Mouse (Mus musculus) frontal cortex, postnatal 25 days (tissue): ENCODE results near the gene Akap13.

Experiments used
- DNase-seq, 2 experiments: peaks; one replicate each; pipeline ENCODE4 v3.0.0; 2022; ENCODE audit warnings: low spot score in 2 of 2

Akap13 gene

DNA sequence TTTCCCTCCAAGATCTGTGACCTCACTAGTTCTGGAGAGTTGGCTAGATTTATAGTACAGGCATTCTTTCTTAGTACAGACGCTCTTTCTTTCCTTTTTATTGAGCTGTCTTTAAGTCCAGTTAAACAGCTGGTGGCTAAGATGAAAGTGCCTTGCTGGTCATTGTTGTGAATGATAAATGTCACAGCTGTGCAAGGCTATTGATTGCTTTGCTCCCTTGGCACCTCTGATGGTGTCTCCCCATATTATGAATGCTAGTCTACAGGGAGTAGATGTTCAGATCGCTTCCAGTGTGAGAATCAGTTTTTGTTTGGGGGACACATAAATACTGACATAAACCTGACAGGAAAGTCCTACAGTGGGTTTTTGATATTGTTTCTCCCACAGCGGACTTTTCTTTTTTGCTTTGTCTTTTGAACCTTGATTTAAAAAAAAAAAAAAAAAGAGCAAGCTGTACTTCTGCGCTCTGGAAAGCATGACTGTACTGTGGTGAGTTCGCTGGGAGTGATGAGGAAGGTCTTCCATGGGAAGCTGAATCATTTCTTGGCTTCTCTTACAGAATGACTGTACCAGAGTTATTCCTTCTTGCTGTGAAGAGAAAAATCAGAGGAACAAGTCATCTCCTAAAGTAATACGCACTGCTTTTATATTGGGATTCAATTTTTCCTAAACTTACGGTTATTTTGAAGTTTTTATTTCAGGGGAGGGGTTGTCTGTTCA lies 178.6 kb downstream of the Akap13 start:
- no peak for DNase-seq

DNA sequence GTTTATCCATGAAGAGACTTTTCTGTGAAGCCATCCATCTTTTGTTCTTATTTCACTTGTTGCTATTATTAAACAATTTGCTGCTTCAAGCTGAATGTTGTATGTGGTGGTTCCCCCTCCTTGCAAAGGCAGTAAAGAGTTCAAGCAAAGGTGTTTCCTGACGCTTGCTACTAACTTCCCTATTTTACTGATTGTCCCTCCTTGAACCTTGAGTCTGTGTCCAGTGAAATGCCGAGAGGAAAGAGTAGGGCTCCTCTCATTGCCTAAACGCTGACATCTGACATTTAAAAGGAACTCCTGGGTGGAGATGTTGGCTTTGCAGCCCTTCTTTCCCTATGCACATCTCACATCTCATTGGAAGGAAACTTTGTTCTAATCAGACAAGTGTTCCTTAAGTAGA lies 183.4 kb downstream of the Akap13 start:
- no peak for DNase-seq

DNA sequence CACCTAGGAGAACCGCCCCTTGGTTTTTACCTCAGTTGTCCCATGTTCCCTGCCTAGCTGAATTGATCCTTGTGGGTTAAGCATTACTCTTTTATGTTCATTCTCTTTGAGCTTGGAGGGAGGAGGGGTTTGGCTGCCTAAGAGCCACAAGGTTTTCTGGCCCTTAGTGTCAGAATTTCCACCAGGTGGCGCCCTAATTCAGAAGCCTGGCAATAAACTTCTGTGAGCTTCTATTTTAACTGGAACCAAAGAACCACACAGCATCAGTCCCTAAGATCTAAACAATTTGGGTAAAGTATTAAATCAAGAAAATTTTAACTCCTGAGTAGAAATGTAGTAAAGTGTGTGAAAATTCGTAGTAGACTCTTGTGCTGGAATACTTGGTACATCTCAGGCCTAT lies 184.2 kb downstream of the Akap13 start:
- DNase-seq, result peak; percentile 39 to 63

DNA sequence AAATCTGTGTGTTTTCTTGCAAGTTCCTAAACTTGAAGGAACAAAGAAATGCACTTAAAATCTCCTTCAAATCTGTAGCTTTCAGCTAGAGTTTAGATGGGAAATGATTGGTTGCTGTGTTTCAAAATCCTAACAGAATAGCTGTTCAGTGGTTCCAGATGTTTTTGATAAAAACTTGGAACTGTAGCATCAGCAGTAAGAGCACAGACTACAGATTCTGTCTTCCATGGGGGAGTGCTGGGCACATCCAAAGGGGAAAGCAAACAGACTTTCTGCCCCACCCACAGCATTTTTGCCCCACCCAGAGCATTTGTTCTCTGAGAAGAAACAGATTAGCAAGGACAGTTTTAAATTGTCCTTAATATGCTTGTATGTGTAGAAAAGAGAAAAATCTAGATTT lies 184.7 kb downstream of the Akap13 start:
- no peak for DNase-seq

DNA sequence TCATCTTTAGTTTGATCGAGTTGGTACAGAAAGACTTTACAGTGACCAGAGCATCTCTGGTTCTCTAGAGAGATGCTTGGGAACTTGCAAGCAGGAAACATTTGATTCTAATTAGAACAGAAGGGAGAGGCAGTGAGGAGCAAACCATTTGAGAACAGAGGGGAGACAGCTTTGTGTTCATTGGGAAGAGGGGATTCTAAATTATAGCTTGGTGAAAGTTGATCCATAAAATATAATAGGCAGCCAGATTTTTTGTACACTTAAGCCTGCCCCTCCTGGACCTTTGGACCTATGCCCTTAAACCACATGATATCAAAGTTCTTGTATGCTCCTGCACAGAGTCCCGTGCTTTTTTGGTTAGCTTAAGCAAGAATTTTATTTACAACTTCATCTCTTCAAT lies 185.3 kb downstream of the Akap13 start:
- DNase-seq, result no peak

DNA sequence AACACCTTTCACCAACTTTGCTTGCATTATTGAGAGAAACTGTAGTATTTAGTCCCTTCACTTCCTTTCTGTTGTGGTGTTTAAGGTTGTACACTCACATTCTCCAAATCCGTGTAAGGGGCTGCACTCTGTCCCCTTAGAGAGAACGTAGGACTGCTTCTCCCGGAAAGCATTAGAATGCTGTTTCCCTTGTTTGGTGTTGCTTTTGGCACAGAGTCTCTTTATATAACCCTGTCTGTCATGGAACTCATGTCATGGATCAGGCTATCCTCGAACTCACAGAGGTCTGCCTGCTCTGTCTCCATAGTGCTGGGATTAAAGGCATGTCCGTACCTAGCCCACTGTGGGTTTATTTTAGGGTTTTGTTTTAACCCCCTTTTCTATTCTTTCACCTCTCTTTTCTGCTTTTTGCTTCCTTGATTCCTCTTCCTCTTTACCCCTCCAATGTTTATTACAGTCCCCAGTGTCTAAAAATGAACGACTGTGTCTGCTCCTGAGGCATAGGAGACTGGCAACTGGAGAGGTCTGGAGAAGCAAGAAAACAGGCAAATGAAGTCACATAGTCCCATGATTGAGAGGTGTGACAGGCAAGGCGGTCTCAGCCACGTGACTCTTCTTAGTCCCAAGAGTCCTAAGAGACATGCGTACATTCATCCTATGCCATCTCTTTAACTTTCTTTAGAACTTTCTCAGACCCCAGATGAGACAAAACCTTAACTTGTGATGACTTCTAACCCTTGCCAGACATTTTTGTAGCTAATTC lies 186.3 kb downstream of the Akap13 start:
- no peak for DNase-seq

DNA sequence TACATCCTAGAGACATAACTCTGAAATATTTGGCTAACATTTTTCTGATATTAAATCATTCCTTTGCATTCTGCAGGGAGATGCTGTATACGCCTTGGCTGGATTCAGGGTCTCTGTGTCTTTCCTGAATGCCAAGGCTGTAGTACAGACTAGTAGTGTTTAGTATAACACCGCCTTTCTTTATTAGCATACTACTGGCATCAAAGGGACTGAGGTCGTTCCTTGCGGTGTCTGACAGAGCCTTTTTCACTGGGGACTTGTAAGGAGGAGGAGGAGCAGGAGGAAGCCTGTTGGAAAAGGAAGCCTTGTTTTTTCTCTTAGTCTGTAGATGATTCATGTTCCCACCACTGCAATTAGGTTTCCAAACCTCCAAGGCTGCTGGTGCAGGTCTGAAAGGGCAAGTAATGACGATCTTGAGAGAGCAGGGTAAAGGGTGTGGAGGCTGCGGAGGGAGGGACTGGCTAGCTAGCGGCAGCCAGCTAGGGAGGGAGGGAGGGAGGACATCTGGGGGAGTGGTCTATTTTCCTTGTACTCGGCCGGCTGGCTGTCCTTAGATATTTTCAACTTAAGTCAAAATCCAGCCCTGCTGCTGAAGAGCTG lies 186.9 kb downstream of the Akap13 start:
- DNase-seq, result no peak

DNA sequence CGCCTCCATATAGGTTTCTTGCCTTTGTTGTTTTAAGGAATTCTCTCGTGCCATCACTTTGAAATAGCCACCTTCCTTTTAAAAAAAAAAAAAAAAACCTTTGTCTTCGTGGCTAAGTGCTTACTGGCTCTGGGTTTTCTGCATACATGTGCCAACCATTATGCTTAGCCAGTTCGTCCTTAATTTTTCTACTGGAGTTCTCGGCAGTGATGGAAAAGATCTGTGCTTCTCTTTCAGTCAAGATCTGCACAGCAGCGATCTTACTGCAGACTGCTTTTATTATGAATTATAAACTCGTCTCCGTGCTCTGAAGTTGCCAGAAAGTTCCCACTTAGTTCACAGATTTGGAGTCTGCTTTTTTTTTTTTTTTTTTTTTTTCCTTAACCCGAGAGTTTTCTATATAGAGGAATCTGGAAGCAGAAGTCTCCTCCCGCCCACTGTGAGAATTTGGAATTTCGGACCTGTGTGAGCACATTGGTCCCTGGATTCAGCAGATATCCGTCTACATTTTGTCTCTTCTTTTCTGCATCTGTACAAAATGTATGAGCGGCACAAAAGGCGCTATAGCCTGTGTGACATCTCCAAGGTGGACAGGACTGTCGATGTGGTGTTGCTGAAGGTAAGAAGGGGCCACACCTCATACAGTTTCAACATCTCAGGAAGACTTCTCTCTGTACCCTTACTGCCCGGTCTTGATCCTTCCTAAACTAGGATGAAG lies 187.7 kb downstream of the Akap13 start:
- no peak for DNase-seq

DNA sequence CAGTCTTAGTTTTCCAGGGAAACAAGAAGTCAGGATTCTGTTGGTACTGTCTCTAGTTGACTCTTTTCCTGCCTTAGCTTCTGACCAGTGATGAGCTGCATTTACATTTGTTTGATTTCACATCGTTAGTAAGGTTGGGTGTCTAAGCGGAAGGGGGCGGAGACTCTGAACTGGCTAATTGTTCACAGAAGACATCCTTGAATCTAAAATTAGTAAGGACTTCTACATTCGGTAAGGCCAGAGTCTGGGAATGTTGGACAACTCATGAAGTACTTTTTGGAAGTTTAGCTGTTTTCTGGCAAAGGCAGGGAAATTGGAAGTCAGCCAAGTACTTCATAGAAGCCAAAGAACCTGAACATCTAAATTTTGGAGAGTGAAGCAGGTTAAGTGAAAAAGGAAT lies 188.7 kb downstream of the Akap13 start:
- DNase-seq, result no peak

DNA sequence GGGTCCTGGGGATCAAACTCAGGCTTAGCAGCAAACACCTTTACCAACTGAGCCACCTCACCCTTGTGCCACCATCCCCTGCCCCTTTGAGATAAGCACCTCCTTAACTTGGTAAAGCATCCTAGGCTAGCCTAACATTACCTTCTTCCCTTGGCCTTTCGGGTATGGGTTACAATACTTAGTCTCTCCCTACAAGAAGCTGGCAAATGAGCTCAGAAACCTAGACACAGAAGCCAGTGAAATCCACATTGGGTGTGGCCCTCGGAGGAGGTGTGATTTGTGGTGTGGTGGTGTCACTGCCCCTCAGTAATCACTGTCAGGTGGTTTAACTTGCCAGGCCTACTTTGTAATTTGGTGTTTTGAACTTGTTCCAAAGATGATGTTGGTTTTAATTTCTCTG lies 189.3 kb downstream of the Akap13 start:
- DNase-seq, result no peak

DNA sequence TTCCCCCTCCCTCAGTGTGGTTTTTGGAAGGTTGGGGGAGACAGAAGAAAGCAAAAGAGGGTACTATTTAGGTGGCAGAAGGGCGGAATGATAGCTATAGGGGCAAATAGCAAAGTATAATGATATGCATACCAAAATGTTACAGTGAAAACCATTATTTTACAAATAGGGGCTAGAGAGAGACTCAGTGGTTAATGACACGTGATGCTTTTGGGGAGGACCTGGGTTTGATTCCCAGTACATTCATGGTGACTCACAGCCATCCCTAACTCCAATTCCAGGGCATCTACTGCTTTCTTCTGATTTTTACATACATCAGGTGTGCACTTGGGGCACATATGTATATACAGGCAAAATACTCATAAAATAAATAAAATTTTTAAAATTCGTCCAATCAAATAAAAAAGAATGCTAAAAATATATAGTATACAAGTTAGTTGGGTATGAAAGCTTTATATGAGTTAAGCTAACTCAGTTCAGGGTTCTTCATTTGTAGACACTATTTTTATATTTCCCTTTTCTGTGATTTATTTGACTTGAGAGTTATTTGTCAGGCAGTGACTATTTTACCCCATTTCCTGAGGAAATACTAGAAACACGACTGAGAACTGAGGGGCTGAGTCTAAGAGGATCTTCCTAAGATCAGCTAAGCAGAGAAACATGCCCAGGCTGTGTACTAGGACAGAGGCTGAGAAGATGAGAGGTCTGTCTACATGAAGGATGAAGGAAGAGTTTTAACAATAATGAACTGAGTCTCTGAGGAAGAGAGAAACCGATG lies 190.0 kb downstream of the Akap13 start:
- no peak for DNase-seq

DNA sequence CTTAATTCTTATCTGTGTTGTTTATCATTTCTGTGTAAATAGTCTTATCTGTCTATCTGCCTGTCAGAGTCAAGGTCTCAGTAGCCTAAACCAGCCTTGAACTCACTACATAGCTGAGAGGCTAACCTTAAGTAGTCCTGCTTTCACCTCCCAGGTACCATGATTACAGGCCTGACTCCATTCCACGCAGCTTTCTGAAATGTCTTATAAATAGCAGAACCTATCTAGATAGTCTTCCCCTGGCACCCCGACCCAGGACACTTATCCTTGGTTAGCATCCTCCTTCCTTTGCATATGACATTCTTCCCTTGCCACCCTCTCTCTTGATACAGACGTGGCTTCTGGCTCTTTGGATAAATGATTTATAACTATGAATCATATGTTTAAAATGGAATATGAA lies 192.7 kb downstream of the Akap13 start:
- no peak for DNase-seq

DNA sequence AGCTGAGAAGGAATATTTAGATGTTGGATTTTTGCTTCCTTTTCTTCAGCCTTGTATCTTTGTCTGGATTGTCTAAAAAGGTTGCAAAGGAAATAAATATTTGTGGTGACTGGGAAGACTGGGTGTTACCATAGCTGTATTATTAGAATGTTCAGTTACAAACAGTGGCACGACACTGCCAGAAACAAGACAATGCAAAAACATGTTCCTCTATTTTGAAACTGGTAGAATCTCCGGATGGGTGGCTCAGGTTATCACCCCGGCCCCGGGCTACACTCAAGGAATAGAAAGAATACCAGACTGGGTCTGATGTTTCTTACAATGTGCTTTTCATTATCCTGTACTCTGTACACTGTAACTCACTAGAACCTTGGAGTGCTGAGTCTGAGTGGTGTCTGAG lies 193.6 kb downstream of the Akap13 start:
- no peak for DNase-seq

DNA sequence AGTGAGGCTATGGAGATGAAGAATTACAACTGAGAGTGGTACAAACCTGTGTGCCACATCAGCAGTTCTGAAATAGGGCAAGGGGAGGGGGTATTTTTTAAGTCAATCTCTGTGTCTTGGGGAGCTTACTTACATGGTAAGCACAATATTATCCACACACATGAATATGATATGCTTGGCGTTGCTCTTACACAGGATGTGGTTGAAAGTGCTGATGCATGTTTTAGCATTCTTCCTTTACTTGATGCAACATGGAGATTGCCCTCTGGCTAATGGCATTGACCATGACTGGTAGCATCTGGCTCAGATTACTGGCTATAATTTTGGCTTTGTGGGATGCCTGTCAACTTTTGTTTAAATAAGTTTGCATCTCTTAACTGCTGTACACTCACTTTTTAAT lies 194.6 kb downstream of the Akap13 start:
- DNase-seq, result no peak

DNA sequence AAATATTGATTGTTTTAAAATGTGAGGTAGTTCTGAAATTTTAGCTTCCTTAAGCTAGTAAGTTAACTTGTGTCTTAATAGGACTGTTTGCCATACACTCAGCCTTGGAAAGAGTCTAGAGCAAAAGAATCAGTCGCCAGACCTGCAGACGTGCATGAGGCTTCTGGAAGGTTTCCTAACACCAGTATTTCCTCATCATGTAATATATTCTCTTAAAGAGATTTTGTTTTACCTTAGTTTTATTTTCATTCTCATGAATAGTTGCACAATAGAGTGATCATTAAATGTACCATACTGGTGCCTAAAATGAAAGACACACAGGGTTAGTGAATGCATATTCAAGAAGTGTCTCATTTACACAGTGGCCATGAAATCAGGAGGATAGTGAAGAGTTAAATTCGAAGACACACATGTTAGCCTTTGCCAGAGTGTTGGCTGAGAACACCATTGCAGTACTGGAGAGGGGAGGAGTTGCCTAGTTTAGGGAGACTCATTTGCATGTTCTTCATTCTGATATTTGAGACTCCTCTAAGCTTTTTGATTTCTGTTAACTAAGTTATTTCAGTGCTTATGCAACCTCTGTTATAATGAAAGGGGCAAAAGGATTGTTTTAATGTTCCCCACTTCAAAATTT lies 198.5 kb downstream of the Akap13 start:
- DNase-seq, result no peak

DNA sequence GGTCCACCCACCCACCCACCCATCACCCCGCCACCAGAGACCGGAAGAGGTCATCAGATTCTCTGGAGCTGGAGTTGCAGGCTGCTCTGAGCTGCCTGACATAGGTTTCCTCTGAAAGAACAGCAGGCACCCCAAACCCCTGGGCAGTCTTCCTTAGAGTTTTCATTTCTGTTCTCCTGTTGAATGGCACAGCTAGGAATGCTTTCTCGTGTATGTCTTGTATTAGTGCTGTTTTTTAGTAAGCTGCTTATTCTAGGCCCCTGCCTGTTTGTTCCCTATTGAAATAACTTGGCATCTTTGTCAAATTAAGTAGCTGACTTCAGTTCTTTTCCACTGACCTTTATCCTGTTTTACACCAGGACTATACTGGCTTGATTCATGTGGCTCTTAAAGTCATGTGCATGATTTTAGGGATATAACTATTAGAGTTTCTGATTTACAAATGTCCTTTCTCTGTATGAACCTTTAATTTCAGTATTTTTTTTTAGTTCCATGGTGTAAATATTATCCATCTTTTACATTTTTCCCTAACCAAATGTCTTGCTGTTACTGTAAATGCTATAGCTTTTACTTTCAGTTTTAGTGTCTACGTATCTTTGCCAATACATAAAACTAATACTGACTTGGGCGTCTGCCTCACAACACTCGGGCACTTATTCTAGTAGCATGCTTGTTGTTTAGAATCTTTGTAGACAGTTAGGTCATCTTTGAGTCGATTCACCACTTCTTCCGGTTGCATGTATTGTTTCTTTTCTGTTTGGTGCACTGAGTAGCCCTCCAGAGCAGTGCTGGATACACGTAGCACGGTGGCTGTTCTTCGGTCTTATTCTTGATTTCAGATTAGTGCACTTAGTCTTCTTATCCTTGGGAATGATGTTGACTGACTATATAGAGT lies 200.1 kb downstream of the Akap13 start:
- DNase-seq, result no peak

DNA sequence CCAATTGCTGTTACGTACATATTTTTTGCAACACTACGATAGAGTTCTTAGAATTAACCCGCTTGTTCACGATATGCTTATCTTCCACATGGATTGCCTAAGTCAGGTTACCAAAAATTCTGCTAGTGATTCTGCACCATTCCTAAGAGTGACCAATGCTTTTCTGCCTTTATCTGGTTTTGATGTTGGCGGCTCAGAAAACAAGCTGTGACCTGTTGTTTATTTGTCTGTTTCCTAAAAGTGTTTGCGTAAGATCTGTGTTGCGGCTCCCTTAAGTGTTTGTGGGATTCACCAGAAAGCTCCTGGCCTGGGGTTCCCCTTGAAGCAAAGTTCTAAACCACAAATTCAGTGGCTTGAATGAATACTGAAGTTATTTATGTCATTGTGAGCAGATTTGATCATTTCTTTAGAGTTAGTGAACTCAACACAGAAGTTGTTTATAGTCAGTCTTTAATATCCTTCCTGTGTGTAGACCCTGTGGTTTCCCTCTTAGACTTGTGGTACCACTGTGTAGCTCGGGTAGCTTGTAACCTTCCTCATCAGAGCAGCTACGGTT lies 201.0 kb downstream of the Akap13 start:
- no peak for DNase-seq

DNA sequence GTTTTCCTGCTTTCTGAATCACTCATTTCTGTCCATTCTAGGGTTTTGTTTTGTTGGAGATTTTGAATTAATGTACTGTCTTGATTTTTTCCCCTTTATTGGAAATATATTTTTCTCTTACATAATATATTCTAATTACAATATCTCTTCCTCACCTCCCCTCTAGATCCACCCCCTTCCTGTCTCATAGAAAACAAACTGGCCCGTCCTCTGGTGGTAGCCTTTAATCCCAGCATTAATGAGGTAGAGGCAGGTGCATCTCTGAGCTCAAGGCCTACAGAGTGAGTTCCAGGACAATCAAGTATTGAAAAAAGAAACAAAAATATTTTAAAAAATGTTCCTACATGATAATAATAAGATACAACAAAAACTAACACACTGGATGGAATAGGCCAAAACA lies 201.6 kb downstream of the Akap13 start:
- no peak for DNase-seq

DNA sequence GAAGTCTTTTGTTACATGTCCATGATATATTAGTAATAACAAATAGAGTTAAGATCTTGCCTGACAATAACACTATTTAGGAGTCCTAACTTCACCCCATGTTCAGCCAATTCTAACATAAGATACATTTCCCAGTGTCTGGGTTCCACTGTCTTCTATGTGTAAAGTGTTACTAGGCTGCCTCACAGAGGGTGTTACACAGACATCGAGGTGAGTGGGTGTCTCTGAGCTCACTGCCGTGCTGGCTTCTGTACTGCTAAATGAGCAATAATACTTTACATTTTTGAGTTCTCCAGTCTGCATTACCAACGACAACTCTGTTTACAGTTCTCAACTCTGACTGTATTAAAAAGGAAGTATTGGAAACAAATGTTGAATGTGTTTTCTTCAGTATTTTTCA lies 209.1 kb downstream of the Akap13 start:
- DNase-seq, result no peak

DNA sequence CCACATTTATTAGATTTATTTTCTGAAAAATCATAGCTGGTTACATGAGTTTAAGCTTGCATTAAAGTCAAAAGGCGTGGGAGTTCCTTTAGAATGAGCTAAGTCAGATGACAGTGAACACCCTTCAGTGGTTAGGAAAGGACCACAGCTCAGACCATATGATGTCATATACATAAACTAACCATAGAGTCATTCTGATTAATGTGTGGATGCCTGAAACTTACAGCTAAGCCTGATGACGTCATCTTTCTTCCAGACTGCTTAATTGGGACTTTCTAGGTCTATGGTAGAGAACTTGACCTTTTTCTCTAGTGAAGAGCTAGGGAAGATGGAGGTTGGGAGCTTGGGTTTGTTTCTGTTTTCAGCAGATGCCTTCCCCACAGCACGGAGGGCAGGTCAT lies 211.6 kb downstream of the Akap13 start:
- DNase-seq, result no peak
